Mouse (Mus musculus) CH12.LX (cell line): Measurements from ENCODE around the gene Nwd1.

ENCODE experiments used
- CHD2 ChIP-seq: IDR thresholded peaks from 2 replicates; pipeline ENCODE4 v1.6.1; 2011; ENCODE audit warnings: low read length, improper control_type of control experiment
- CTCF ChIP-seq, 2 experiments: IDR thresholded peaks in 1 of 2; conservative IDR thresholded peaks in 1 of 2; 2 replicates each; pipeline ENCODE4 v1.5.1; 2011 to 2012; ENCODE audit warnings: low read depth in 2 of 2, low read length in 2 of 2, improper control_type of control experiment in 1 of 2, inconsistent platforms in 1 of 2, mild to moderate bottlenecking in 1 of 2, moderate library complexity in 1 of 2
- GABPA ChIP-seq: IDR thresholded peaks from 2 replicates; pipeline ENCODE4 v1.6.1; 2012; ENCODE audit warnings: low read depth, low read length, improper control_type of control experiment, inconsistent platforms; ENCODE audit not compliant: insufficient replicate concordance
- IRF4 ChIP-seq: IDR thresholded peaks from 2 replicates; pipeline ENCODE4 v1.6.1; 2014; ENCODE audit warnings: low read depth, mild to moderate bottlenecking, inconsistent platforms, low read length, improper control_type of control experiment
- MAFK ChIP-seq: IDR thresholded peaks from 2 replicates; pipeline ENCODE4 v1.6.1; 2011; ENCODE audit warnings: low read length, improper control_type of control experiment; ENCODE audit not compliant: insufficient replicate concordance
- MXI1 ChIP-seq: IDR thresholded peaks from 2 replicates; pipeline ENCODE4 v1.6.1; 2011; ENCODE audit warnings: mild to moderate bottlenecking, low read depth, low read length, improper control_type of control experiment
- RAD21 ChIP-seq: IDR thresholded peaks from 2 replicates; pipeline ENCODE4 v1.6.1; 2011; ENCODE audit warnings: low read depth, mild to moderate bottlenecking, low read length, improper control_type of control experiment, moderate library complexity
- ZC3H11A ChIP-seq: IDR thresholded peaks from 2 replicates; pipeline ENCODE4 v1.6.1; 2012; ENCODE audit warnings: low read depth, mild to moderate bottlenecking, inconsistent platforms, low read length, improper control_type of control experiment

- no peak for TF ChIP-seq IRF4
- TF ChIP-seq CHD2 = no peak
- TF ChIP-seq CTCF (conservative IDR thresholded peaks at IDR 0.05 in 1 of 2, IDR thresholded peaks at IDR 0.05 in 1 of 2; ENCODE audit: low read depth in 2 of 2, low read length in 2 of 2) = no peak
- TF ChIP-seq MXI1 = no peak
- TF ChIP-seq ZC3H11A = no peak
- TF ChIP-seq RAD21 = no peak
- no peak for TF ChIP-seq GABPA
- TF ChIP-seq MAFK = no peak
Measured at GRCm38 (mm10) chr8:72756031-72756430, 109.5 kb downstream of the Nwd1 start.
